Mouse (Mus musculus) layer of hippocampus, postnatal 14 days (tissue): ENCODE measurements around the gene 6030408B16Rik. TPM values are rescaled to one million over a fixed set of nuclear protein-coding genes. Genes with fewer than 3 reads are reported as not detected.
A peak's percentile ranks its signal among the peaks of the same experiment; 100 is the strongest.

Source experiments
- DNase-seq, 2 experiments: peaks; one replicate each; pipeline ENCODE4 v3.0.0; 2021 to 2022; ENCODE audit warnings: low spot score in 2 of 2, mixed read lengths in 1 of 2
- total RNA-seq, 2 experiments: library from RNA; stranded (reverse); gene quantifications; 2 replicates each; pipeline ENCODE4 v1.2.3; 2021

The 6030408B16Rik gene
- total RNA-seq, 2 experiments from 2014 or later = 0.28 to 0.69 TPM

- DNase-seq = peak; percentile 82 to 92
These were observed 26.7 kb upstream of the 6030408B16Rik start for GRCm38 (mm10) chr15:101266132-101266963.

DNA sequence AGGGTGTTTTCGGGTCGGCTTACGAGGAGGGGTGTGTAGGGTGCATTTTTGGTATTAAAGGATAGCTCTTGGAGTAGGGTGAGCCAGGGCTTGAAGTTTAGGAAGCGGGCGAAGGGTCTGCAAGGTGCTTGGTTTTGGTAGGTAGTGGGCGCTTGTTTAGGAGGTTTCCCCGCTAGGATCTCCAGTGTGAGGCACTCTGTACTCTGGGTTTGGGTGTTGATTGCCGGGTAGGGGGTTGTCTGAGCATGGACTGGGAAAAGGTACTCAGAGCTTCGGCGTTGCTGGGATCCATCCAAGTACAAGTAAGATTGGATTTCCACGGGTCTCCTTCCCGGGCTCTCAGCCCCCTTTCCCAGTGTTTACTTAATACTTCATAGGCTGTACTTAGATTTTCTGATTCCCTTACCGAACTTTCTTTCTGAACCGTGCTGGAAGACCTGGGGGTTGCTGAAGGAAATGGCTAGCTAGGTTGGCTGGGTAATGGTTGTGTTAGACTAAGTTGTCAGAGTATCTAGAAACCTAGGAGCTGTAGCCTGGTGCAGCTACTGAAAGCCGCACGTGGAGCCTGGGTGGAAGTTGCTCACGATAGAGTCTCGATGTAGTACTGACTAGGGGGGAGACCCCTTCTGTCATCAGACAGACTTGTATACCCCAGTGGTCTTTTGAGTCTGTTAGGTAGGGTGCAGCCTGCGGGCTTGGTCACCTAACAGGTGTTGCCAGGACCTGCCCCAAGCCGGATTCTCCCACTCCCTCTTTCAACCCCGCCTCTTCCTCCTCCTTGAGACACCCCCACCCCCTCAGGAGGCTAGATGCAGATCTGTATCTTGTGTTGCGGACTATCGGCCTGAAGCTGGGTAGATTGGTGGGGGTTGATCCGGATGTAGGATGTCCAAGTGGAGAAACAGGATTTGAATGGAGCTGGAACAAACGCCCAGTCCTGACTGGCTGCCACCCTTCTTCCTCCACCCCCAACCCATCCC lies 25.7 kb upstream of the 6030408B16Rik start:
- no peak for DNase-seq

- DNase-seq = no peak
These were observed 22.8 kb upstream of the 6030408B16Rik start for GRCm38 (mm10) chr15:101270101-101270820.

- no peak for DNase-seq
These were observed 21.9 kb upstream of the 6030408B16Rik start for GRCm38 (mm10) chr15:101271107-101271506.

DNA sequence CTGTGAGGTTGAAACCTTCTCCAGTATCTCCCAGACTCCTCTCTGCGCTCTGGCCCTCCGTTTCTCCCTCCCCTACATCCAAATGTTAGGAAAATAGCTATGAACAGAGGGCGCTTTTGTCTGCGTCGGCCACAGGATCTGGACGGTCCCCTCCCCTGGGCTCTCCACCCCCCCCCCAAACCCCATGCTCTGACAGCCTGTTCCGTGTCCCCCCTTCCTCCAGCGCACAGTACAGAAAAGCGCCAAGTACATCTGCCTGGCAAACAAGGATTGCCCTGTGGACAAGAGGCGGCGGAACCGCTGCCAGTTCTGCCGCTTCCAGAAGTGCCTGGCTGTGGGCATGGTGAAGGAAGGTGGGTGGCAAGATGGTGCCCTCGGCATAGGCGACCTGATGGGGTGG lies 21.5 kb upstream of the 6030408B16Rik start:
- no peak for DNase-seq

DNA sequence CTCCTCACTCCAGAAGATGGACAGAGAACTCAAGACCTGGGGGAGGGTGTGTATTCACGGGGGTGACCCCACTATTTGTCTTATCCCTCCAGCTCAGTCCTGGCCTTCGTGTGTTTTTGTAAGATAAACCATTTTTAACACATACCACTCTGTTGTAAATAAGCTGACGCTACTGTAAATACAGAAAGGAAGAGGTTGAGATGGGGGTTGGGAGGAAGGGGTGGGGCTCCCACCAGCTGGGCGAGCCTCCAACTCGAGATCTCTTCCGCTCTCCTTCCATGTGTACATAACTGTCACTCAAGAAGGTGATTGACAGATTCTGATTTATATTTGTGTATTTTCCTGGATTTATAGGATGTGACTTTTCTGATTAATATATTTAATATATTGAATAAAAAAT lies 18.6 kb upstream of the 6030408B16Rik start:
- no peak for DNase-seq

DNA sequence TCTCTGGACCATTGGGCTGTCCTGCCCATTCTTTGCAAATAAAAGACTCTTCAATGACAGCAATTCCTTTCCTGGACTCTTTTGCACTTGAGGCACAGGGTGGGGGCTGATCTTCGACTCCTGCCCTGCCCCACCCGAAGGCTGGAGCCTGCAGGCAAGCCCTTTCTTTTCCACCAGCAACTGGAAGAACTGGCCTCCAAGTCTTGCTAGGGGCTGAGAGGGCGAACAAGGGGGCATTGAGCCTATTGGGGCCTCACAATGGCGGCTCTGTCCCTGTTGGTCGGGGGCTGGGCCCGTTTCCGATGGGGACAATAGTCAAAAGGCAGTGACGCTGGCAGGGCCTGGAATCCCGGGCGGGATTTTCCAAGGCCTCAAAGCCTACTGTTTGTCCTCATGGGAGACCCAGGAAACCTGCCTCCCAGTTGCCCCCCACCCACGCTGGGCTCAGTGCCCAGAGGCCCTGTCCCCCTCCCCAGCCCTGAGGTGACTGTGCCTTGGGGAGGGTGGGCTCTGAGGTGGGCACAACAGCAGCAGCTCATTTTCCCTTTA lies 15.6 kb upstream of the 6030408B16Rik start:
- DNase-seq = peak; percentile 45 to 73

GRCm38 (mm10) chr15:101278589-101278988 lies 14.4 kb upstream of the 6030408B16Rik start:
- no peak for DNase-seq

- DNase-seq = no peak
These were observed 13.5 kb upstream of the 6030408B16Rik start for GRCm38 (mm10) chr15:101279430-101279999.

GRCm38 (mm10) chr15:101282471-101282870 lies 10.5 kb upstream of the 6030408B16Rik start:
- DNase-seq = no peak

GRCm38 (mm10) chr15:101283183-101283910 lies 9.7 kb upstream of the 6030408B16Rik start:
- DNase-seq = peak; percentile 53 to 83

GRCm38 (mm10) chr15:101283911-101284750 lies 8.9 kb upstream of the 6030408B16Rik start, which contains the start of gene Atg101:
TSS of gene Atg101 (plus strand) at chr15:101284272.
- peak; percentile 89 to 92 for DNase-seq

- no peak for DNase-seq
These were observed 6.8 kb upstream of the 6030408B16Rik start for GRCm38 (mm10) chr15:101286129-101286770.

DNA sequence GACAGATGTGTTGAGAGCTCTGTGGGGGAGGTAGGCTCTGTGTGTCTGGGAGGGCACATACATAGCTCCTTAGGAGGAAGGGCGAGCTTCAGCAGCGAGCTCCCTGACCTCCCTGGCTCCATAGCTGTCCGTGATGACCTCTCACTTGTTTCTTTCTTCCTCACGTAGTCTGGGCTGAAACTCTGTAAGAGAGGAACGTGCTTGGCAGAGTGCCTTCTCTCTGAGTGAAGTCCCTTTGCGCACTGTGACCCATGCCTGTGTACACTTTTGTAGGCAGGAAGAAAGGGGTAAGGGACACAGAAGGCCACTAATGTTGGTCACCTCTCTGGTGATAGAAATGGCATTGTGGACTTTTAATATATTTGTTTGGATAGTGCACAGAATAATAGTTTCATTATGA lies 5.7 kb upstream of the 6030408B16Rik start:
- no peak for DNase-seq

- DNase-seq = no peak
These were observed 2.7 kb upstream of the 6030408B16Rik start for GRCm38 (mm10) chr15:101290354-101290753.

GRCm38 (mm10) chr15:101292012-101292411 lies 1.0 kb upstream of the 6030408B16Rik start:
- no peak for DNase-seq

GRCm38 (mm10) chr15:101294028-101294894 lies 1.2 kb downstream of the 6030408B16Rik start:
- no peak for DNase-seq
